Comparison of ENCODE assay signal across 8 mouse cellular contexts in genomic region chr2:119156681-119157572, GRCm38 (mm10). TPM values are rescaled to one million over a fixed set of nuclear protein-coding genes. Genes with fewer than 3 reads are reported as not detected.
DNase-seq lines count a peak whose midpoint lies in the region; ATAC-seq lines count a peak whose summit lies in the region.

Rmdn3 (minus strand) TSS chr2:119157034.

- DNase-seq in T-cell, adult 2 months (ENCODE audit: low spot score), result peak; percentile 92
- peak; percentile 96 to 97 for DNase-seq in cerebellum, postnatal 36 days
- peak; percentile 94 for DNase-seq in gastrocnemius, adult 18-20 months (ENCODE audit: low spot score)
- DNase-seq in left cerebral cortex, adult 18-20 months (ENCODE audit: low spot score in 2 of 2), result peak; percentile 97
- DNase-seq in right cerebral cortex, adult 18-20 months, result peak; percentile 96
- peak; percentile 74 for DNase-seq in urinary bladder, postnatal 10 days (ENCODE audit: low spot score)

- peak; percentile 93 for ATAC-seq in hindbrain, embryonic 16.5 days

- H3K4me1 ChIP-seq in hindbrain, embryonic 16.5 days (ENCODE audit: control insufficient read depth, insufficient read depth, low read depth, low read length), result peaks cover 18% of the 10 kb centered on the region

- H3K4me2 ChIP-seq in hindbrain, embryonic 16.5 days (ENCODE audit: low read length), result peak within 1 kb of the TSS; percentile 77

- H3K27me3 ChIP-seq in hindbrain, embryonic 16.5 days (replicated peaks; ENCODE audit: control insufficient read depth, insufficient read depth, low read length), result no peaks in the 10 kb centered on the region

- peak within 1 kb of the TSS; percentile 82 for H3K27ac ChIP-seq in hindbrain, embryonic 16.5 days (ENCODE audit: low read depth, low read length)
- peak within 1 kb of the TSS; percentile 13; the same call in 1 of the 2 replicates for H3K27ac ChIP-seq in macrophage

- under 1% methylated on average over 51 of the region's 57 CpGs for WGBS in hindbrain, embryonic 16.5 days
- WGBS in macrophage (ENCODE audit: missing documents), result 2% methylated on average over 54 of the region's 57 CpGs

- peaks cover 21% of the 10 kb centered on the region for H3K79me2 ChIP-seq in macrophage (ENCODE audit: inconsistent target)

- H3K4me3 ChIP-seq in hindbrain, embryonic 16.5 days (ENCODE audit: low read length), result peak within 1 kb of the TSS; percentile 96
- peak within 1 kb of the TSS; percentile 87 for H3K4me3 ChIP-seq in macrophage (ENCODE audit: inconsistent target)

- peaks cover 15% of the 10 kb centered on the region for H3K36me3 ChIP-seq in hindbrain, embryonic 16.5 days (ENCODE audit: control insufficient read depth, insufficient read depth, low read length)
- peaks cover 23% of the 10 kb centered on the region; the same call in 1 of the 2 replicates for H3K36me3 ChIP-seq in macrophage (ENCODE audit: inconsistent target)

- peak within 1 kb of the TSS; percentile 98 for H3K9ac ChIP-seq in hindbrain, embryonic 16.5 days (ENCODE audit: low read depth, low read length)

- no peaks in the 10 kb centered on the region for H3K9me3 ChIP-seq in hindbrain, embryonic 16.5 days (ENCODE audit: control insufficient read depth, low read length)

RNA-seq across cellular contexts. Expression of gene Rmdn3, which starts in this region (rescaled TPM):
- total RNA-seq in gastrocnemius, adult 18-20 months (2021), result 1 to 10 TPM; 3.4 to 4.9 TPM
- 49.3 and 50.1 TPM in 2 replicates for polyA plus RNA-seq in hindbrain, embryonic 16.5 days (2015; fragmentation: Nextera tagmentation; extraction: Ambion mirVana)
- 10 to 100 TPM; 57.3 to 65.9 TPM for total RNA-seq in left cerebral cortex, adult 18-20 months (2021)
- 100 to 1,000 TPM in 9 of 26 experiments, 10 to 100 TPM in 16, 1 to 10 TPM in 1; 9.3 to 411 (median 68.6) TPM for total RNA-seq in macrophage (2018; cell fraction: chromatin; rRNA removed)
- 10 to 100 TPM; 24.2 to 79.0 (median 46.2) TPM for total RNA-seq in macrophage (2018; cell fraction: cytosol; rRNA removed)
- 100 to 1,000 TPM in 4 of 26 experiments, 10 to 100 TPM in 22; 13.2 to 328 (median 57.5) TPM for total RNA-seq in macrophage (2018; cell fraction: nucleus; rRNA removed)
- polyA plus RNA-seq in macrophage (2018), result 27.9 to 38.8 TPM (median 30.7 TPM) in 3 replicates

Comparison
In these comparisons a context has a peak if more than half of its experiments do, and no peak if none do; other contexts are left out.
1. Peak in every context shown above with its lines: DNase-seq, ATAC-seq, H3K4me3 ChIP-seq and H3K27ac ChIP-seq.
2. RNA of gene Rmdn3 (total RNA-seq): 57.3 to 65.9 TPM in left cerebral cortex, adult 18-20 months; 3.4 to 4.9 TPM in gastrocnemius, adult 18-20 months; every median in the first group is over 4 times any median in the second.